Mouse (Mus musculus) testis, adult 2 months (tissue): ENCODE measurements around the gene Tap2. TPM values are rescaled to one million over a fixed set of nuclear protein-coding genes. Genes with fewer than 3 reads are reported as not detected.
A peak's percentile ranks its signal among the peaks of the same experiment; 100 is the strongest.

Experiments used
- H3K27ac ChIP-seq: fragments of 200-500 bp; 2 replicates; pipeline ENCODE4 v1.5.1; 2012; ENCODE audit warnings: low read depth, low read length; ENCODE audit not compliant: control insufficient read depth, insufficient read depth
- H3K27me3 ChIP-seq: fragments of 200-500 bp; 2 replicates; pipeline ENCODE4 v1.6.1; 2012; ENCODE audit warnings: mild to moderate bottlenecking, low read length, moderate library complexity; ENCODE audit not compliant: control insufficient read depth, insufficient read depth
- H3K36me3 ChIP-seq: fragments of 200-500 bp; 2 replicates; pipeline ENCODE4 v1.6.1; 2012; ENCODE audit warnings: mild to moderate bottlenecking, low read length; ENCODE audit not compliant: control insufficient read depth, insufficient read depth
- H3K4me1 ChIP-seq: fragments of 200-500 bp; 2 replicates; pipeline ENCODE4 v1.6.1; 2012; ENCODE audit warnings: low read length; ENCODE audit not compliant: control insufficient read depth, insufficient read depth
- H3K4me3 ChIP-seq: fragments of 200-500 bp; 2 replicates; pipeline ENCODE4 v1.5.1; 2012; ENCODE audit warnings: low read depth, mild to moderate bottlenecking, low read length, moderate library complexity, mixed read lengths; ENCODE audit not compliant: control insufficient read depth
- CTCF ChIP-seq: fragments of 200-500 bp; IDR thresholded peaks from 2 replicates; pipeline ENCODE4 v1.5.1; 2012; ENCODE audit warnings: low read depth, mild to moderate bottlenecking, inconsistent platforms, low read length, moderate library complexity; ENCODE audit not compliant: control insufficient read depth, insufficient read depth, insufficient replicate concordance
- POLR2A ChIP-seq: fragments of 200-500 bp; IDR thresholded peaks from 2 replicates; pipeline ENCODE4 v1.6.1; 2012; ENCODE audit warnings: low read depth, mild to moderate bottlenecking, inconsistent platforms, low read length, moderate library complexity; ENCODE audit not compliant: control insufficient read depth
- polyA plus RNA-seq: library from polyadenylated mRNA; depleted of rRNA; stranded (reverse); fragments of >200 nt; gene quantifications from 2 replicates; pipeline ENCODE4 v1.2.3, GENCODE M21; 2012

Tap2 gene
- polyA plus RNA-seq, 1 experiment: 1.3 TPM

- H3K36me3 ChIP-seq: no peaks in the 10 kb centered on the region
- TF ChIP-seq CTCF: peak; percentile 63; the same call in 1 of the 2 replicates
- no peak for TF ChIP-seq POLR2A
- no peak overlapping the region for H3K27ac ChIP-seq
- H3K4me1 ChIP-seq: no peaks in the 10 kb centered on the region
- H3K4me3 ChIP-seq: no peak overlapping the region
- H3K27me3 ChIP-seq: no peaks in the 10 kb centered on the region
Observed at GRCm38 (mm10) chr17:34234926-34235325, 31.6 kb downstream of the Tap2 start.

GRCm38 (mm10) chr17:34236691-34237090 lies 33.4 kb downstream of the Tap2 start:
- H3K36me3 ChIP-seq: no peaks in the 10 kb centered on the region
- H3K27me3 ChIP-seq: no peaks in the 10 kb centered on the region
- no peak for TF ChIP-seq CTCF
- TF ChIP-seq POLR2A: no peak
- no peak overlapping the region for H3K4me3 ChIP-seq
- H3K4me1 ChIP-seq: no peaks in the 10 kb centered on the region
- no peak overlapping the region for H3K27ac ChIP-seq

GRCm38 (mm10) chr17:34237741-34238140 lies 34.4 kb downstream of the Tap2 start:
- H3K27me3 ChIP-seq: no peaks in the 10 kb centered on the region
- no peak for TF ChIP-seq CTCF
- no peak for TF ChIP-seq POLR2A
- H3K4me3 ChIP-seq: no peak overlapping the region

GRCm38 (mm10) chr17:34238706-34239105 lies 35.4 kb downstream of the Tap2 start, which contains the start of gene H2-Ob:
H2-Ob (plus strand) TSS chr17:34238903.
- no peak within 1 kb of the TSS for H3K27ac ChIP-seq
- TF ChIP-seq CTCF (no peak), POLR2A (no peak)
- H3K36me3 ChIP-seq: no peaks in the 10 kb centered on the region
- H3K27me3 ChIP-seq: no peaks in the 10 kb centered on the region
- H3K4me1 ChIP-seq: no peaks in the 10 kb centered on the region
- no peak within 1 kb of the TSS for H3K4me3 ChIP-seq

More at GRCm38 (mm10) chr17:34237741-34238140, 34.4 kb downstream of the Tap2 start:
- no peaks in the 10 kb centered on the region for H3K4me1 ChIP-seq
- no peak overlapping the region for H3K27ac ChIP-seq
- no peaks in the 10 kb centered on the region for H3K36me3 ChIP-seq

GRCm38 (mm10) chr17:34239601-34240041 lies 36.3 kb downstream of the Tap2 start:
- Histone ChIP-seq H3K27ac (no peak overlapping the region), H3K27me3 (no peaks in the 10 kb centered on the region), H3K36me3 (no peaks in the 10 kb centered on the region), H3K4me1 (no peaks in the 10 kb centered on the region), H3K4me3 (no peak overlapping the region)
- TF ChIP-seq POLR2A (no peak), CTCF (no peak)

- Histone ChIP-seq H3K4me3 (no peak overlapping the region), H3K36me3 (no peaks in the 10 kb centered on the region), H3K27ac (no peak overlapping the region), H3K4me1 (no peaks in the 10 kb centered on the region), H3K27me3 (no peaks in the 10 kb centered on the region)
- TF ChIP-seq POLR2A (no peak), CTCF (no peak)
Observed at GRCm38 (mm10) chr17:34240366-34240765, 37.0 kb downstream of the Tap2 start.

- no peak overlapping the region for H3K27ac ChIP-seq
- H3K36me3 ChIP-seq: no peaks in the 10 kb centered on the region
- H3K4me1 ChIP-seq: no peaks in the 10 kb centered on the region
- H3K27me3 ChIP-seq: no peaks in the 10 kb centered on the region
- H3K4me3 ChIP-seq: no peak overlapping the region
- no peak for TF ChIP-seq CTCF
- no peak for TF ChIP-seq POLR2A
Observed at GRCm38 (mm10) chr17:34240916-34241315, 37.6 kb downstream of the Tap2 start.

GRCm38 (mm10) chr17:34244656-34245055 lies 41.3 kb downstream of the Tap2 start:
- TF ChIP-seq CTCF (no peak), POLR2A (no peak)
- Histone ChIP-seq H3K4me1 (no peaks in the 10 kb centered on the region), H3K36me3 (no peaks in the 10 kb centered on the region), H3K27ac (no peak overlapping the region), H3K4me3 (no peak overlapping the region), H3K27me3 (no peaks in the 10 kb centered on the region)
